Mouse (Mus musculus) limb, embryonic 11.5 days (tissue): ENCODE measurements around the gene Ltbp1. TPM values are rescaled to one million over a fixed set of nuclear protein-coding genes. Genes with fewer than 3 reads are reported as not detected.

Experiments used
- ATAC-seq: fragments of 200-750 bp; cut with Nextera tagmentation; 2 replicates; pipeline ENCODE4 v1.8.0; 2017; ENCODE audit warnings: low read depth; ENCODE audit not compliant: insufficient number of reproducible peaks, low FRiP score, low TSS enrichment
- DNase-seq: peaks from one replicate; pipeline ENCODE4 v3.0.0-alpha.2; 2015; ENCODE audit warnings: low spot score
- H3K27ac ChIP-seq: fragments of 300-500 bp; sonication (generic); replicated peaks from 2 replicates; pipeline ENCODE4 v1.5.1; 2014; ENCODE audit warnings: low read depth, mild to moderate bottlenecking, low read length
- H3K27me3 ChIP-seq: fragments of 300-500 bp; sonication (generic); 2 replicates; pipeline ENCODE4 v1.6.1; 2014; ENCODE audit warnings: mild to moderate bottlenecking, low read length, mixed read lengths; ENCODE audit not compliant: control insufficient read depth, insufficient read depth
- H3K36me3 ChIP-seq: fragments of 300-500 bp; sonication (generic); 2 replicates; pipeline ENCODE4 v1.6.1; 2014; ENCODE audit warnings: mild to moderate bottlenecking, low read length, moderate library complexity, mixed read lengths; ENCODE audit not compliant: control insufficient read depth, insufficient read depth
- H3K4me1 ChIP-seq: fragments of 300-500 bp; sonication (generic); 2 replicates; pipeline ENCODE4 v1.6.1; 2014; ENCODE audit warnings: low read length, mixed read lengths; ENCODE audit not compliant: control insufficient read depth, insufficient read depth
- H3K4me2 ChIP-seq: fragments of 300-500 bp; sonication (generic); 2 replicates; pipeline ENCODE4 v1.6.1; 2014; ENCODE audit warnings: low read depth, mild to moderate bottlenecking, moderate library complexity; ENCODE audit not compliant: severe bottlenecking
- H3K4me3 ChIP-seq: fragments of 300-500 bp; sonication (generic); 2 replicates; pipeline ENCODE4 v1.5.1; 2014; ENCODE audit warnings: low read depth, low read length
- H3K9ac ChIP-seq: fragments of 300-500 bp; sonication (generic); 2 replicates; pipeline ENCODE4 v1.6.1; 2014; ENCODE audit warnings: mild to moderate bottlenecking, low read length
- H3K9me3 ChIP-seq: fragments of 300-500 bp; sonication (generic); 2 replicates; pipeline ENCODE4 v1.6.1; 2016; ENCODE audit warnings: low read length; ENCODE audit not compliant: control insufficient read depth
- WGBS: fragments of 180-500 bp; shearing (Covaris S2); extraction: QIAGEN DNeasy Blood & Tissue Kit; methylation state at CpG from one replicate; pipeline ENCODE4 v1.1.7; 2014; 5-methylcytosine and 5-hydroxymethylcytosine counted together
- polyA plus RNA-seq: library from polyadenylated mRNA; unstranded; fragments of >200 nt; fragmentation: Nextera tagmentation; extraction: Ambion mirVana; gene quantifications from 2 replicates; pipeline ENCODE4 v1.2.1, GENCODE M21; 2014

The Ltbp1 gene
- polyA plus RNA-seq, 1 experiment from 2014 or later, result 29.8 TPM

- ATAC-seq, result no peak
- 91% methylated on average over 5 of the region's 5 CpGs for WGBS
- no peak overlapping the region for H3K4me3 ChIP-seq
Observed at GRCm38 (mm10) chr17:75355431-75355830, 350.1 kb downstream of the Ltbp1 start.

DNA sequence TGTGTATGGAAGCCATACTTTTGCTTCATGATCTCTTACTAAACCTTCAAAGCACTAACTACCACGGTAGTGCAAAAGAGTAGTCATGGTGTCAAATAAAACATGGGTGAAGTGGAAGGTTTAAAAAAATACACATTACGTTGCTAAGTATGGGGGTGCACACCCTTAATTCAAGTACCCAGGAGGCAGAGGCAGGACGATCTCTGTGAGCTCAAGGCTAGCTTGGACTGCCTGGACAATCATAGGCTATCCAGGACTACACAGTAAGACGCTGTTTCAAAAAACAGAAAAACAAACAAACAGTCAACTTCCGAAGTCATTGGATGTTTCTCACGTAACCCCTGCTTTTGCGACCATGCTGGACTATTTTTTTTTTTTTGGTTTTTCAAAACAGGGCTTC, 354.7 kb downstream of the Ltbp1 start:
- 93% methylated on average over 7 of the region's 7 CpGs for WGBS
- DNase-seq, result no peak
- no peaks in the 10 kb centered on the region for H3K27me3 ChIP-seq

More at GRCm38 (mm10) chr17:75355431-75355830, 350.1 kb downstream of the Ltbp1 start:
- 0 out of 2 replicates have a peak, but pooled peaks cover 2% of the 10 kb centered on the region for H3K36me3 ChIP-seq
- H3K27me3 ChIP-seq, result no peaks in the 10 kb centered on the region
- H3K9me3 ChIP-seq, result no peaks in the 10 kb centered on the region
- no peak overlapping the region for H3K4me2 ChIP-seq
- H3K9ac ChIP-seq, result no peak overlapping the region
- no peaks in the 10 kb centered on the region for H3K4me1 ChIP-seq
- DNase-seq, result no peak
- H3K27ac ChIP-seq, result no peak overlapping the region

GRCm38 (mm10) chr17:75366332-75366731, 361.0 kb downstream of the Ltbp1 start:
- Histone ChIP-seq H3K36me3 (0 out of 2 replicates have a peak, but pooled peaks cover 3% of the 10 kb centered on the region), H3K27ac (no peak overlapping the region), H3K4me2 (no peak overlapping the region), H3K9ac (no peak overlapping the region), H3K9me3 (no peaks in the 10 kb centered on the region), H3K27me3 (no peaks in the 10 kb centered on the region), H3K4me3 (no peak overlapping the region), H3K4me1 (no peaks in the 10 kb centered on the region)
- ATAC-seq (no peak), DNase-seq (no peak)
- 96% methylated on average over 6 of the region's 6 CpGs for WGBS

More for the DNA sequence above, 354.7 kb downstream of the Ltbp1 start:
- H3K4me2 ChIP-seq, result no peak overlapping the region
- no peak overlapping the region for H3K9ac ChIP-seq
- no peaks in the 10 kb centered on the region for H3K9me3 ChIP-seq
- H3K4me1 ChIP-seq, result no peaks in the 10 kb centered on the region
- no peak overlapping the region for H3K4me3 ChIP-seq
- H3K36me3 ChIP-seq, result 0 out of 2 replicates have a peak, but pooled peaks cover 3% of the 10 kb centered on the region
- ATAC-seq, result no peak
- H3K27ac ChIP-seq, result no peak overlapping the region

- Histone ChIP-seq H3K27ac (no peak overlapping the region), H3K4me3 (no peak overlapping the region), H3K9me3 (no peaks in the 10 kb centered on the region), H3K4me1 (no peaks in the 10 kb centered on the region), H3K9ac (no peak overlapping the region), H3K36me3 (0 out of 2 replicates have a peak, but pooled peaks cover 3% of the 10 kb centered on the region), H3K4me2 (no peak overlapping the region), H3K27me3 (no peaks in the 10 kb centered on the region)
- DNase-seq, result no peak
- 95% methylated on average over 18 of the region's 18 CpGs for WGBS
- ATAC-seq, result no peak
Observed at GRCm38 (mm10) chr17:75367486-75368155, 362.3 kb downstream of the Ltbp1 start.

DNA sequence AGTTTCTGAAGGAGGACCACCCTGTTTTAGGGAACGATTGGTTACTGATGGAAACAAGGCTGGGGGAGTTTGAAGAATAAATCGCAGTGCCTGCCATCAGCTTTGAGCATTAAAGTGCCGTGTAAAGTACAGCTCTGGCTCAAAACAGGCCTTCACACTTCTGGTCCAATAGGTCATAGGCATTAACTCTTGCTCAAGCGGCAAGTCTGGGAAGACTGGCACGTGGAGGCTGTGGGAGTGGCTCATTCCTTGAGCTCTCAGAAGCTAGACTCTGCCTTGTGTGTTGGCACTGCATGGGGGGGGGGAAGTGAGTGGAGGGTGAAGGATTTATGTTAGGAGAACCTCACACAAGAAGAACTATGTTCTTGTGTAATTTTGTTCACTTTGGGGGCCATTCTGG, 363.2 kb downstream of the Ltbp1 start:
- Histone ChIP-seq H3K9ac (no peak overlapping the region), H3K4me1 (no peaks in the 10 kb centered on the region), H3K27ac (no peak overlapping the region), H3K4me3 (no peak overlapping the region), H3K36me3 (no peaks in the 10 kb centered on the region), H3K4me2 (no peak overlapping the region), H3K9me3 (no peaks in the 10 kb centered on the region), H3K27me3 (no peaks in the 10 kb centered on the region)
- 52% methylated on average over 5 of the region's 5 CpGs for WGBS
- DNase-seq, result no peak
- no peak for ATAC-seq

GRCm38 (mm10) chr17:75369351-75369750, 364.0 kb downstream of the Ltbp1 start:
- WGBS, result 78% methylated on average over 7 of the region's 7 CpGs
- no peak overlapping the region for H3K27ac ChIP-seq
- no peaks in the 10 kb centered on the region for H3K36me3 ChIP-seq
- no peaks in the 10 kb centered on the region for H3K27me3 ChIP-seq
- no peak for DNase-seq
- no peak overlapping the region for H3K9ac ChIP-seq
- H3K4me3 ChIP-seq, result no peak overlapping the region
- no peaks in the 10 kb centered on the region for H3K9me3 ChIP-seq
- H3K4me2 ChIP-seq, result no peak overlapping the region
- no peak for ATAC-seq
- no peaks in the 10 kb centered on the region for H3K4me1 ChIP-seq

DNA sequence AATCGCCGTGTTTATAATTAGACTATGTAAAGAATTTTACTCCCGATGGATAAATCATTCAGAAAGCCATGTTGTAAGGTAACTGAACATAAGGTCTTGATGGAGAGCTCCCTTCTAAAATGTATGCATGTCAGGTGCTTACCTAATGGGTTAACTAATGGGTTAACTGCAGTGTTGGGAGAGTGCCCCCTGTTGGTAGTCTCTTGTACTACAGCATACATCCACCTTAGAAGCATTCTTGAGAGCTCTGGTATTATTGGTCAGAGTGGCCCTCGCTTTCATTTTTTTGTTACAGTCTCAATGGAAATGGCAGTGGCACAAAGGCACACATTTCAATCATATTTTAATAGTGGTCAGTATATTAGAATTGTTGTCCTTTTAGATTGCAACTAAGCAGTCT, 364.8 kb downstream of the Ltbp1 start:
- ATAC-seq (no peak), DNase-seq (peak; percentile 52)
- Histone ChIP-seq H3K9me3 (no peaks in the 10 kb centered on the region), H3K4me1 (no peaks in the 10 kb centered on the region), H3K27ac (no peak overlapping the region), H3K4me2 (no peak overlapping the region), H3K4me3 (no peak overlapping the region), H3K27me3 (no peaks in the 10 kb centered on the region), H3K9ac (no peak overlapping the region), H3K36me3 (no peaks in the 10 kb centered on the region)
- WGBS, result 91% methylated on average over 4 of the region's 4 CpGs

GRCm38 (mm10) chr17:75371650-75372049, 366.3 kb downstream of the Ltbp1 start:
- Histone ChIP-seq H3K4me1 (no peaks in the 10 kb centered on the region), H3K9ac (no peak overlapping the region), H3K27me3 (no peaks in the 10 kb centered on the region), H3K9me3 (no peaks in the 10 kb centered on the region), H3K27ac (no peak overlapping the region), H3K36me3 (no peaks in the 10 kb centered on the region), H3K4me2 (no peak overlapping the region), H3K4me3 (no peak overlapping the region)
- ATAC-seq, result no peak
- DNase-seq, result no peak
- WGBS, result 88% methylated on average over 11 of the region's 11 CpGs

DNA sequence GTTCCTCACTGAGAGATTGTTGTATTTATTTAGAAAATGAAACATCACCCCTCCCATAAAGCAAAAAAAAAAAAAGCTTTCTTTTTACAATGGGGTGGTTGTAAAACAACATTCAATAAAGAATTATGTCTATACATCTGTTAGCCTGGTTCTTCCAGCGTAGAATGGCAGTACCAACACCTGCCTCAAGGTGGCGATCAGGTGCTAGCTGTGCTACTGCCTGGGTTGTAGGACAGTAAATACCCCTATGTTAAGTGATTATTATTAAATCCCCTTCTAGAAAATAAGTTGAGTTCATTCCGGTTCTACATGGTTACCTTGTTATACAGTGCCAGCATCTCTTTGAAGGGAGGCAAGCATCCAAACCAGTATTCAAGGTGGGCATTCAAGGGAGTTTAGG, 367.0 kb downstream of the Ltbp1 start:
- H3K36me3 ChIP-seq, result no peaks in the 10 kb centered on the region
- H3K4me3 ChIP-seq, result no peak overlapping the region
- no peaks in the 10 kb centered on the region for H3K9me3 ChIP-seq
- 59% methylated on average over 3 of the region's 3 CpGs for WGBS
- H3K27ac ChIP-seq, result no peak overlapping the region
- H3K4me2 ChIP-seq, result no peak overlapping the region
- no peak for ATAC-seq
- H3K9ac ChIP-seq, result no peak overlapping the region
- DNase-seq, result peak; percentile 68
- no peaks in the 10 kb centered on the region for H3K4me1 ChIP-seq
- no peaks in the 10 kb centered on the region for H3K27me3 ChIP-seq
